Mouse (Mus musculus) CH12.LX (cell line): ENCODE results near the gene Unc13b. TPM values are rescaled to one million over a fixed set of nuclear protein-coding genes. Genes with fewer than 3 reads are reported as not detected.
A peak's percentile ranks its signal among the peaks of the same experiment; 100 is the strongest.

Experiments
- DNase-seq: peaks from one replicate; pipeline ENCODE4 v3.0.0-alpha.2; 2013; ENCODE audit errors: extremely low read depth
- H3K27ac ChIP-seq: 2 replicates; pipeline ENCODE4 v1.5.1; 2012; ENCODE audit warnings: low read depth, mild to moderate bottlenecking, control low read depth, moderate library complexity; ENCODE audit not compliant: insufficient read depth
- H3K27me3 ChIP-seq: replicated peaks from 2 replicates; pipeline ENCODE3; 2012; ENCODE audit warnings: inconsistent platforms
- H3K36me3 ChIP-seq, 2 experiments: replicated peaks in 1 of 2; 2 replicates each; pipeline versions ENCODE3 to v1.6.1; 2012; ENCODE audit warnings: inconsistent platforms in 1 of 2, low read length in 1 of 2, mild to moderate bottlenecking in 1 of 2, mixed read lengths in 1 of 2, moderate library complexity in 1 of 2; ENCODE audit not compliant: control insufficient read depth in 1 of 2, insufficient read depth in 1 of 2
- H3K4me1 ChIP-seq, 2 experiments: 2 replicates each; pipeline ENCODE4 v1.6.1; 2012; ENCODE audit warnings: inconsistent platforms in 1 of 2, moderate library complexity in 1 of 2; ENCODE audit not compliant: insufficient read depth in 2 of 2, control insufficient read depth in 1 of 2
- H3K4me2 ChIP-seq: 2 replicates; pipeline ENCODE4 v1.6.1; 2012; ENCODE audit warnings: low read depth, mild to moderate bottlenecking, control low read depth; ENCODE audit not compliant: poor library complexity, insufficient read depth, severe bottlenecking
- H3K4me3 ChIP-seq, 3 experiments: fragments of 150-350 bp in 1 of 3; sonication (generic) in 1 of 3; replicated peaks in 1 of 3; 2 replicates each; pipeline versions ENCODE3 to v1.5.1; 2011 to 2012; ENCODE audit warnings: low read depth in 2 of 3, low read length in 2 of 3, mild to moderate bottlenecking in 2 of 3, moderate library complexity in 2 of 3, control low read depth in 1 of 3, improper control_type of control experiment in 1 of 3, inconsistent platforms in 1 of 3, mixed read lengths in 1 of 3; ENCODE audit not compliant: poor library complexity in 1 of 3
- H3K79me2 ChIP-seq: replicated peaks from 2 replicates; pipeline ENCODE4 v1.6.1; 2012; ENCODE audit warnings: mild to moderate bottlenecking, moderate library complexity; ENCODE audit not compliant: control insufficient read depth, poor library complexity, insufficient read depth, severe bottlenecking; ENCODE audit errors: extremely low read depth
- H3K9ac ChIP-seq: 2 replicates; pipeline ENCODE4 v1.6.1; 2012; ENCODE audit warnings: low read depth, mild to moderate bottlenecking, control low read depth, moderate library complexity; ENCODE audit not compliant: insufficient read depth
- H3K9me3 ChIP-seq: replicated peaks from 2 replicates; pipeline ENCODE3; 2012; ENCODE audit warnings: low read length, inconsistent platforms, mixed read lengths
- BHLHE40 ChIP-seq: IDR thresholded peaks from 2 replicates; pipeline ENCODE4 v1.6.1; 2011; ENCODE audit warnings: mild to moderate bottlenecking, low read depth, low read length, improper control_type of control experiment
- CHD2 ChIP-seq: IDR thresholded peaks from 2 replicates; pipeline ENCODE4 v1.6.1; 2011; ENCODE audit warnings: low read length, improper control_type of control experiment
- CTCF ChIP-seq, 2 experiments: IDR thresholded peaks in 1 of 2; conservative IDR thresholded peaks in 1 of 2; 2 replicates each; pipeline ENCODE4 v1.5.1; 2011 to 2012; ENCODE audit warnings: low read depth in 2 of 2, low read length in 2 of 2, improper control_type of control experiment in 1 of 2, inconsistent platforms in 1 of 2, mild to moderate bottlenecking in 1 of 2, moderate library complexity in 1 of 2
- ETS1 ChIP-seq: conservative IDR thresholded peaks from 2 replicates; pipeline ENCODE4 v1.6.1; 2012; ENCODE audit warnings: low read depth, mild to moderate bottlenecking, inconsistent platforms, low read length, improper control_type of control experiment, moderate library complexity
- GABPA ChIP-seq: IDR thresholded peaks from 2 replicates; pipeline ENCODE4 v1.6.1; 2012; ENCODE audit warnings: low read depth, low read length, improper control_type of control experiment, inconsistent platforms; ENCODE audit not compliant: insufficient replicate concordance
- HCFC1 ChIP-seq: IDR thresholded peaks from 2 replicates; pipeline ENCODE4 v1.6.1; 2012; ENCODE audit warnings: low read depth, mild to moderate bottlenecking, inconsistent platforms, low read length, improper control_type of control experiment
- IRF4 ChIP-seq: IDR thresholded peaks from 2 replicates; pipeline ENCODE4 v1.6.1; 2014; ENCODE audit warnings: low read depth, mild to moderate bottlenecking, inconsistent platforms, low read length, improper control_type of control experiment
- MAFK ChIP-seq: IDR thresholded peaks from 2 replicates; pipeline ENCODE4 v1.6.1; 2011; ENCODE audit warnings: low read length, improper control_type of control experiment; ENCODE audit not compliant: insufficient replicate concordance
- MAZ ChIP-seq: IDR thresholded peaks from 2 replicates; pipeline ENCODE4 v1.6.1; 2012; ENCODE audit warnings: low read depth, mild to moderate bottlenecking, inconsistent platforms, low read length, improper control_type of control experiment, moderate library complexity
- MYC ChIP-seq: IDR thresholded peaks from 2 replicates; pipeline ENCODE4 v1.6.1; 2011; ENCODE audit warnings: low read depth, mild to moderate bottlenecking, improper control_type of control experiment, low read length
- NELFE ChIP-seq: IDR thresholded peaks from 2 replicates; pipeline ENCODE4 v1.6.1; 2011; ENCODE audit warnings: low read depth, low read length, improper control_type of control experiment
- PAX5 ChIP-seq: IDR thresholded peaks from 2 replicates; pipeline ENCODE4 v1.6.1; 2012; ENCODE audit warnings: low read length, inconsistent platforms, mixed read lengths
- POLR2A ChIP-seq: IDR thresholded peaks from 2 replicates; pipeline ENCODE4 v1.6.1; 2011; ENCODE audit warnings: low read depth, mild to moderate bottlenecking, improper control_type of control experiment, low read length
- RCOR1 ChIP-seq: conservative IDR thresholded peaks from 2 replicates; pipeline ENCODE4 v1.6.1; 2012; ENCODE audit warnings: low read depth, mild to moderate bottlenecking, inconsistent platforms, low read length, improper control_type of control experiment
- SIN3A ChIP-seq: IDR thresholded peaks from 2 replicates; pipeline ENCODE4 v1.6.1; 2012; ENCODE audit warnings: low read length, improper control_type of control experiment, inconsistent platforms
- SMC3 ChIP-seq: IDR thresholded peaks from 2 replicates; pipeline ENCODE4 v1.6.1; 2011; ENCODE audit warnings: low read depth, low read length, improper control_type of control experiment
- TCF12 ChIP-seq: IDR thresholded peaks from 2 replicates; pipeline ENCODE4 v1.6.1; 2014; ENCODE audit warnings: low read depth, mild to moderate bottlenecking, inconsistent platforms, low read length, improper control_type of control experiment
- ZC3H11A ChIP-seq: IDR thresholded peaks from 2 replicates; pipeline ENCODE4 v1.6.1; 2012; ENCODE audit warnings: low read depth, mild to moderate bottlenecking, inconsistent platforms, low read length, improper control_type of control experiment
- ZNF384 ChIP-seq: IDR thresholded peaks from 2 replicates; pipeline ENCODE4 v1.6.1; 2012; ENCODE audit warnings: low read depth, low read length, improper control_type of control experiment, inconsistent platforms
- dilution Hi-C: fragments of 300-500 bp; cut with MboI; formaldehyde crosslinking; loops from 2 replicates; pipeline ENCODE4 v1.14.3; 2020; ENCODE audit warnings: low sequenced_read_pairs; ENCODE audit not compliant: extremely low pct_unique_long_range_greater_than_20kb, extremely low pct_ligation_motif_present
- in situ Hi-C: fragments of 300-500 bp; cut with MboI; formaldehyde crosslinking; loops from 3 replicates; pipeline ENCODE4 v1.14.3; 2019; ENCODE audit warnings: low sequenced_read_pairs, low pct_ligation_motif_present, low pct_unique_long_range_greater_than_20kb, mixed read lengths
- polyA plus RNA-seq: library from polyadenylated mRNA; unstranded; fragments of >175 nt; gene quantifications from 2 replicates; pipeline ENCODE4 v1.2.1, GENCODE M21; 2012; ENCODE audit warnings: low read depth; ENCODE audit not compliant: insufficient read length
- total RNA-seq, 2 experiments: library from RNA; depleted of rRNA; stranded (reverse); fragments of 300-350 nt in 1 of 2; fragments of >200 nt in 1 of 2; gene quantifications; 2 replicates each; pipeline ENCODE4 v1.2.3; 2012 to 2014

The Unc13b gene
- total and polyA plus RNA-seq, 3 experiments, result 0.08 to 0.23 (median 0.19) TPM

- H3K27me3 ChIP-seq, result no peaks in the 10 kb centered on the region
- peak; percentile 2 for DNase-seq
- dilution Hi-C loops, result no loop called here
- H3K4me1 ChIP-seq, result no peaks in the 10 kb centered on the region; a peak in 1 of 4 replicates
- in situ Hi-C loops, result no loop called here
- no peaks in the 10 kb centered on the region for H3K36me3 ChIP-seq
- H3K9ac ChIP-seq, result no peak overlapping the region
- H3K4me3 ChIP-seq, result no peak overlapping the region
- no peak overlapping the region for H3K4me2 ChIP-seq
- TF ChIP-seq ZC3H11A (no peak), SIN3A (no peak), MYC (no peak), MAZ (no peak), CTCF (conservative IDR thresholded peaks at IDR 0.05 in 1 of 2, IDR thresholded peaks at IDR 0.05 in 1 of 2; ENCODE audit: low read depth in 2 of 2, low read length in 2 of 2) (peak in 1 of 2 experiments; percentile 52; a peak in 2 of 4 replicates), ZNF384 (no peak), PAX5 (no peak), HCFC1 (no peak)
- no peaks in the 10 kb centered on the region for H3K9me3 ChIP-seq
- H3K79me2 ChIP-seq, result no peaks in the 10 kb centered on the region
- H3K27ac ChIP-seq, result no peak overlapping the region
These were observed 235.2 kb downstream of the Unc13b start for GRCm38 (mm10) chr4:43294001-43294400.

- in situ Hi-C loops, result no loop called here
- no peak for TF ChIP-seq ZC3H11A
- TF ChIP-seq MAFK, result no peak
- no peak for TF ChIP-seq IRF4
- TF ChIP-seq RCOR1, result no peak
- no peak for TF ChIP-seq TCF12
- TF ChIP-seq ETS1, result no peak
- no peak for TF ChIP-seq BHLHE40
- TF ChIP-seq CHD2, result no peak
- TF ChIP-seq GABPA, result no peak
- no peak for TF ChIP-seq POLR2A
- no peak for TF ChIP-seq NELFE
- no peak for TF ChIP-seq SMC3
- no peak for TF ChIP-seq HCFC1
- dilution Hi-C loops, result no loop called here
- no peak overlapping the region for H3K4me2 ChIP-seq
- H3K9ac ChIP-seq, result no peak overlapping the region
- H3K27me3 ChIP-seq, result no peaks in the 10 kb centered on the region
- H3K4me1 ChIP-seq, result no peaks in the 10 kb centered on the region
- H3K9me3 ChIP-seq, result no peaks in the 10 kb centered on the region
- H3K4me3 ChIP-seq, result no peak overlapping the region
- H3K79me2 ChIP-seq, result no peaks in the 10 kb centered on the region
- no peak for DNase-seq
- no peaks in the 10 kb centered on the region for H3K36me3 ChIP-seq
- no peak overlapping the region for H3K27ac ChIP-seq
These were observed 251.1 kb downstream of the Unc13b start for GRCm38 (mm10) chr4:43309696-43310338.

Other genes starting within 250 kb of the Unc13b start
- not detected in 2 replicates for gene Fam205a1, start 205.1 kb upstream of the Unc13b start, total RNA-seq (2012; rRNA removed)
- gene Fam205a1, start 205.1 kb upstream of the Unc13b start, total RNA-seq (2014; rRNA removed), result not detected in 2 replicates
- gene Fam205a1, start 205.1 kb upstream of the Unc13b start, polyA plus RNA-seq, result not detected in 2 replicates
- not detected in 2 replicates for gene Gm12394, start 202.2 kb upstream of the Unc13b start, total RNA-seq (2012; rRNA removed)
- not detected in 2 replicates for gene Gm12394, start 202.2 kb upstream of the Unc13b start, total RNA-seq (2014; rRNA removed)
- gene Gm12394, start 202.2 kb upstream of the Unc13b start, polyA plus RNA-seq, result not detected in 2 replicates
- not detected in 2 replicates for gene Fam205c, start 184.7 kb upstream of the Unc13b start, total RNA-seq (2012; rRNA removed)
- not detected in 2 replicates for gene Fam205c, start 184.7 kb upstream of the Unc13b start, total RNA-seq (2014; rRNA removed)
- gene Fam205c, start 184.7 kb upstream of the Unc13b start, polyA plus RNA-seq, result not detected in 2 replicates
- not detected in 2 replicates for gene Phf24, start 142.3 kb upstream of the Unc13b start, total RNA-seq (2012; rRNA removed)
- not detected in 2 replicates for gene Phf24, start 142.3 kb upstream of the Unc13b start, total RNA-seq (2014; rRNA removed)
- not detected in 2 replicates for gene Phf24, start 142.3 kb upstream of the Unc13b start, polyA plus RNA-seq
- gene Dnajb5, start 109.1 kb upstream of the Unc13b start, total RNA-seq (2012; rRNA removed), result 2.7 and 3.2 TPM in 2 replicates
- 1.9 and 2.2 TPM in 2 replicates for gene Dnajb5, start 109.1 kb upstream of the Unc13b start, total RNA-seq (2014; rRNA removed)
- gene Dnajb5, start 109.1 kb upstream of the Unc13b start, polyA plus RNA-seq, result 3.9 and 4.2 TPM in 2 replicates
- gene 1700022I11Rik, start 89.3 kb upstream of the Unc13b start, total RNA-seq (2012; rRNA removed), result 0.55 and 1.4 TPM in 2 replicates
- not detected in 2 replicates for gene 1700022I11Rik, start 89.3 kb upstream of the Unc13b start, total RNA-seq (2014; rRNA removed)
- 0.07 and 0.24 TPM in 2 replicates for gene 1700022I11Rik, start 89.3 kb upstream of the Unc13b start, polyA plus RNA-seq
- 237 and 301 TPM in 2 replicates for gene Vcp, start 58.4 kb upstream of the Unc13b start, total RNA-seq (2012; rRNA removed)
- gene Vcp, start 58.4 kb upstream of the Unc13b start, total RNA-seq (2014; rRNA removed), result 200 and 203 TPM in 2 replicates
- 462 and 463 TPM in 2 replicates for gene Vcp, start 58.4 kb upstream of the Unc13b start, polyA plus RNA-seq
- 13.2 and 14.8 TPM in 2 replicates for gene Fancg, start 48.4 kb upstream of the Unc13b start, total RNA-seq (2012; rRNA removed)
- 12.3 and 13.7 TPM in 2 replicates for gene Fancg, start 48.4 kb upstream of the Unc13b start, total RNA-seq (2014; rRNA removed)
- 15.1 and 18.7 TPM in 2 replicates for gene Fancg, start 48.4 kb upstream of the Unc13b start, polyA plus RNA-seq
- 18.7 and 19.1 TPM in 2 replicates for gene Pigo, start 33.1 kb upstream of the Unc13b start, total RNA-seq (2012; rRNA removed)
- gene Pigo, start 33.1 kb upstream of the Unc13b start, total RNA-seq (2014; rRNA removed), result 8.0 and 8.7 TPM in 2 replicates
- gene Pigo, start 33.1 kb upstream of the Unc13b start, polyA plus RNA-seq, result 19.4 and 21.9 TPM in 2 replicates
- 293 and 320 TPM in 2 replicates for gene Stoml2, start 27.2 kb upstream of the Unc13b start, total RNA-seq (2012; rRNA removed)
- gene Stoml2, start 27.2 kb upstream of the Unc13b start, total RNA-seq (2014; rRNA removed), result 296 and 338 TPM in 2 replicates
- 330 and 338 TPM in 2 replicates for gene Stoml2, start 27.2 kb upstream of the Unc13b start, polyA plus RNA-seq
- gene Fam214b, start 12.7 kb upstream of the Unc13b start, total RNA-seq (2012; rRNA removed), result 2.7 and 3.3 TPM in 2 replicates
- gene Fam214b, start 12.7 kb upstream of the Unc13b start, total RNA-seq (2014; rRNA removed), result 1.7 TPM in 2 replicates
- 4.7 and 5.3 TPM in 2 replicates for gene Fam214b, start 12.7 kb upstream of the Unc13b start, polyA plus RNA-seq
- gene Atp8b5, start 208.2 kb downstream of the Unc13b start, total RNA-seq (2012; rRNA removed), result 0.13 and 0.25 TPM in 2 replicates
- 0.34 and 0.54 TPM in 2 replicates for gene Atp8b5, start 208.2 kb downstream of the Unc13b start, total RNA-seq (2014; rRNA removed)
- 0.90 and 1.3 TPM in 2 replicates for gene Atp8b5, start 208.2 kb downstream of the Unc13b start, polyA plus RNA-seq